Mouse (Mus musculus) lung, embryonic 14.5 days (tissue): ENCODE measurements around the gene Nrl. TPM values are rescaled to one million over a fixed set of nuclear protein-coding genes. Genes with fewer than 3 reads are reported as not detected.

Experiments used
- ATAC-seq: fragments of 200-750 bp; cut with Nextera tagmentation; 2 replicates; pipeline ENCODE4 v1.8.0; 2017; ENCODE audit warnings: mild to moderate bottlenecking, moderate TSS enrichment, moderate library complexity; ENCODE audit not compliant: insufficient read depth
- DNase-seq: peaks from one replicate; pipeline ENCODE4 v3.0.0-alpha.2; 2015
- H3K27ac ChIP-seq: fragments of 300-500 bp; sonication (generic); 2 replicates; pipeline ENCODE4 v1.5.1; 2014; ENCODE audit warnings: low read depth, mild to moderate bottlenecking, moderate library complexity
- H3K27me3 ChIP-seq: fragments of 300-500 bp; sonication (generic); 2 replicates; pipeline ENCODE4 v1.6.1; 2014; ENCODE audit warnings: low read length, control low read depth; ENCODE audit not compliant: insufficient read depth
- H3K36me3 ChIP-seq: fragments of 300-500 bp; sonication (generic); 2 replicates; pipeline ENCODE4 v1.6.1; 2014; ENCODE audit warnings: control low read depth; ENCODE audit not compliant: insufficient read depth
- H3K4me1 ChIP-seq: fragments of 300-500 bp; sonication (generic); 2 replicates; pipeline ENCODE4 v1.6.1; 2014; ENCODE audit warnings: antibody characterized with exemption, control low read depth; ENCODE audit not compliant: insufficient read depth
- H3K4me2 ChIP-seq: fragments of 300-500 bp; sonication (generic); 2 replicates; pipeline ENCODE4 v1.6.1; 2014; ENCODE audit warnings: mild to moderate bottlenecking
- H3K4me3 ChIP-seq: fragments of 300-500 bp; sonication (generic); 2 replicates; pipeline ENCODE4 v1.5.1; 2014; ENCODE audit warnings: low read depth, low read length
- H3K9ac ChIP-seq: fragments of 300-500 bp; sonication (generic); 2 replicates; pipeline ENCODE4 v1.6.1; 2014
- H3K9me3 ChIP-seq: fragments of 300-500 bp; sonication (generic); 2 replicates; pipeline ENCODE4 v1.6.1; 2016; ENCODE audit warnings: low read depth, low read length, control low read depth
- CTCF ChIP-seq: IDR thresholded peaks from 2 replicates; pipeline ENCODE4 v1.5.1; 2016; ENCODE audit warnings: antibody characterized with exemption, low read depth
- WGBS: fragments of 180-500 bp; shearing (Covaris S2); extraction: QIAGEN DNeasy Blood & Tissue Kit; methylation state at CpG from one replicate; pipeline ENCODE4 v1.1.7; 2014; 5-methylcytosine and 5-hydroxymethylcytosine counted together
- polyA plus RNA-seq: library from polyadenylated mRNA; unstranded; fragments of >200 nt; fragmentation: Nextera tagmentation; extraction: Ambion mirVana; gene quantifications from 2 replicates; pipeline ENCODE4 v1.2.1, GENCODE M21; 2014

The Nrl gene
- polyA plus RNA-seq, 1 experiment from 2014 or later = not detected

DNA sequence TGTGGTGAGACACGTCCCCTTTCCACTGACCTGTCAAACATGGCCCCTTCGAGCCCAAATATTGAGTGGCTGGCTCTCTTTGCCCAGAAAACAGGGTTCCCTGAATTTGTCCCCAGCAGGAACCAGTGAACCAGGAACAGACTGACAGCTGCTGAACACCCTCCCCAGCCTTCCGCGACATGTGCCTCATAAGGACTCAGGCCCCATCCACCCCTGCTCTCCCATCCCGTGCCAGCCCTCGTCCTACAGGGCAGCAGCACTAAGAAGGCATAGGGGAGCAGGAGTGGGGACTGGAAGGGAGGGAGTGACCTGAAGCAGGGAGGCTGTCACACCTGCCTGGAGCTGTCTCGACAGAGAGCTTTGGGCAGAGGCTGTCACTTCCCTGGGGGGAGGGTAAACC lies 17.0 kb downstream of the Nrl start:
- Histone ChIP-seq H3K36me3 (no peaks in the 10 kb centered on the region), H3K9me3 (no peaks in the 10 kb centered on the region), H3K27ac (no peak overlapping the region), H3K27me3 (no peaks in the 10 kb centered on the region; the same call in 1 of the 2 replicates), H3K4me2 (no peak overlapping the region), H3K4me3 (no peak overlapping the region), H3K4me1 (no peaks in the 10 kb centered on the region), H3K9ac (no peak overlapping the region)
- 47% methylated on average over 7 of the region's 7 CpGs for WGBS
- no peak for ATAC-seq
- DNase-seq = no peak
- TF ChIP-seq CTCF = no peak

- Histone ChIP-seq H3K9me3 (no peaks in the 10 kb centered on the region), H3K36me3 (no peaks in the 10 kb centered on the region), H3K4me2 (no peak overlapping the region), H3K27ac (no peak overlapping the region), H3K27me3 (no peaks in the 10 kb centered on the region), H3K9ac (no peak overlapping the region), H3K4me1 (no peaks in the 10 kb centered on the region), H3K4me3 (no peak overlapping the region)
- DNase-seq (no peak), ATAC-seq (no peak)
- no peak for TF ChIP-seq CTCF
- WGBS = 83% methylated on average over 9 of the region's 9 CpGs
Observed at GRCm38 (mm10) chr14:55505612-55506011, 19.2 kb downstream of the Nrl start.

GRCm38 (mm10) chr14:55497449-55497821 lies 27.3 kb downstream of the Nrl start:
- ATAC-seq = peak; percentile 67
- WGBS = 21% methylated on average over 6 of the region's 6 CpGs
- no peaks in the 10 kb centered on the region for H3K27me3 ChIP-seq

DNA sequence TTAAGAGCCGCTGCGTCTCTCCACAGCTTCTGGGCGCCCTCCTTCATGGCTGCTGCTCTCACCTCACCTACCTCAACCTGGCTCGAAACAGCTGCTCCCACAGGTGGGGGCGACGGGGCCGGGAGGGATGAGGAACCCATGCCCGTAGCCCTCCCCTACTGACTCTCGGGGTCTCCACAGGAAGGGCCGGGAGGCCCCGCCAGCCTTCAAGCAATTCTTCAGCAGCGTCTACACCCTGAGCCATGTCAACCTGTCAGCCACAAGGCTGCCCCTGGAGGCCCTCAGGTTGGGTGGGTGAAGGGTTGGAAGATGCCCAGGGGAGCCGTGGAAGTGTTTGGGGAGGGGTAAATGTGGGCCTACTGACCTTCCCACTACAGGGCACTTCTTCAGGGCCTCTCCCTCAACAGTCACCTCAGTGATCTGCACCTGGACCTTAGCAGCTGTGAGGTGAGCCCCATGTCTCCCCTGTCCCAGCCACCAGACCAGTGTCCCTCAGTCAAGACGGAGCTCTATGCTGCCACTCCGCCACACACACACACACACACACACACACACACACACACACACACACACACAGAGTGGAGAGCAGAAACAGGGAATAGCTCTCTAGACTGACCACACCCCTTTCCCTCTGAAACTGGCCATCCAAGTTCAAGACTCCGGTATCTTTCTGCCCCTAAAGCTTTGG lies 27.9 kb downstream of the Nrl start:
- Histone ChIP-seq H3K9ac (no peak overlapping the region), H3K4me3 (no peak overlapping the region), H3K36me3 (no peaks in the 10 kb centered on the region), H3K4me2 (no peak overlapping the region), H3K4me1 (peaks cover under 1% of the 10 kb centered on the region; the same call in 1 of the 2 replicates), H3K27me3 (no peaks in the 10 kb centered on the region), H3K27ac (no peak overlapping the region), H3K9me3 (no peaks in the 10 kb centered on the region)
- DNase-seq = no peak
- peak; percentile 43 for ATAC-seq
- no peak for TF ChIP-seq CTCF
- WGBS = 54% methylated on average over 16 of the region's 16 CpGs

More at GRCm38 (mm10) chr14:55497449-55497821, 27.3 kb downstream of the Nrl start:
- H3K4me2 ChIP-seq = no peak overlapping the region
- no peaks in the 10 kb centered on the region for H3K9me3 ChIP-seq
- no peak overlapping the region for H3K27ac ChIP-seq
- H3K4me1 ChIP-seq = no peaks in the 10 kb centered on the region
- TF ChIP-seq CTCF = peak; percentile 99
- H3K4me3 ChIP-seq = no peak overlapping the region
- peak; percentile 94 for DNase-seq
- H3K36me3 ChIP-seq = no peaks in the 10 kb centered on the region
- no peak overlapping the region for H3K9ac ChIP-seq

DNA sequence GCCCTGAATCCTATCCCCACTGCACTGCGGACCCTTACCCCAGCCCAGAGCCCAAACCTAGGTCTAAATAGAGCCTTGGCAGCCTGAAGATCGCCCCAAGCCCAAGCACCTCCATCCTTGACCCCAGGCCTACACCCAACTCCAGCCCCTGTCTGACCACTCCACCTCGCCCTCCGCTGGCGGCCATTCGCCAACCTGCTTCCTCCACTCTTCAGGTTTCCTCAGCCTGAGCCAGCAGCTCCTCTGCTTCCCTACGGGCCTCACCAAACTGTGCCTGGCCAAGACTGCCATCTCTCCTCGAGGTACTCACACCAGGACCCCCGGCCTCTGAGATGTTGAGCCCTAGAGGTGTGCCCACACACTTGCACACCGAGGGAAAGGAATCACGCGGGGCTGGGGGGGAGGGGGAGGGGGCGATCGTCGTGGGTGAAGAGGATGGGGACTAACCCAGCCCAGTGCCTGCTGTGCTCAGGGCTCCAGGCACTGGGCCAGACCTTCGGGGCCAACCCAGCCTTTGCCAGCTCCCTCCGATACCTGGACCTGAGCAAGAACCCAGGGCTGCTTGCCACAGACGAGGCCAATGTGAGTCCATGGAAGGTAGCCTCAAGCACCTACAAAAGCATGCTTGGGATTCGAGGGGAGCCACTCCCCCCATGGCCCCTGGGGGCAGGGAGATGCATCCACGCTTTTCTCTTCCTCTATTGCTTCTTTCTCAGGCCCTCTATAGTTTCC lies 29.1 kb downstream of the Nrl start:
- Histone ChIP-seq H3K36me3 (no peaks in the 10 kb centered on the region), H3K27ac (no peak overlapping the region), H3K4me1 (peaks cover 4% of the 10 kb centered on the region; the same call in 1 of the 2 replicates), H3K4me3 (no peak overlapping the region), H3K9me3 (no peaks in the 10 kb centered on the region), H3K4me2 (no peak overlapping the region), H3K27me3 (no peaks in the 10 kb centered on the region), H3K9ac (no peak overlapping the region)
- TF ChIP-seq CTCF = no peak
- 69% methylated on average over 16 of the region's 20 CpGs for WGBS
- no peak for DNase-seq
- ATAC-seq = no peak

DNA sequence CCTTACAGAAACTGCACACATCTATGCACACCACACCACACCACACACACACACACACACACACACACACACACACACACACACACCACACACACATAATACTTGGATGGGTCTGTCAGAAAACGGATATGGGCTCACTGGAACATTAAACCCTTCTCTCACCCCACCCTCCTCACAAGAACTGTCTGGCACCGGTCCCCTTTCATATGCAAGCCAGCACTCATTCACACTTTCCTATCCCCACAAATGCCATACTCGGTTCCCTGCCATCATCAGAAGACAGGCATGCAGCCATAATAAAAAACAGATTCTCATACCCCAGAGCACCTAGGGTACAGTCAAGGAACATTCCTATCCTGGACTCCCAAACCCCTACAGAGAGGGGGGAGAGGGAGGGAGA lies 32.7 kb downstream of the Nrl start:
- no peak for TF ChIP-seq CTCF

DNA sequence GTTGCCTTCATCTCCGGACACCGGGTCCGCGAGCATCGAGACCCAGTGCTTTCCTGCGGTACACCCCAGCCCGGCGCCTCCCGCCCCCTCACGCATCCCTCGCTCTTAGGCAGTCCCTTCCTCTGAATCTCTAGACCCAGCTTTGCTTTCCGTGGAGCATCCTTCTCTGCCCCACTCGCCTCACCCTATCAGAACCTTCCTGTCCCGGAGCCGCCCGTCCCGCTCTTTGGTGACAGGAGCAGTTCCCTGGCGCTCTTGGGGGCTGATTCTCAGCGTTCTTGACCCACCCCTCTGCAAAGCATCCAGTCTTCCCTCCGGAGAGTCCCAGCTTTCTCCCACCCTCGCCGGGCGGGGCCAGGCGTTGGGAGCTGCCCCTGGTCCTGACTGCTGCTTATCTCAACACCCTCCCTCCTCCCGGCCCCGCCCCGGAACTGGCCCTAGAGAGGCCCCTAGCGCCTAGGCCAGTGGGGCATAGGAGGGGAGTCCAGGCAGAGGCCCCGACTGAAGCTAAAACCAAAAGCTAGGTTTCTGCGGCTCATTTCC lies 33.4 kb downstream of the Nrl start:
- H3K4me1 ChIP-seq = peaks cover 4% of the 10 kb centered on the region; the same call in 1 of the 2 replicates
- WGBS = under 1% methylated on average over 30 of the region's 30 CpGs
- peak overlapping the region; percentile 53 for H3K9ac ChIP-seq
- TF ChIP-seq CTCF = no peak
- DNase-seq = peak; percentile 81
- no peaks in the 10 kb centered on the region for H3K27me3 ChIP-seq
- peaks cover 11% of the 10 kb centered on the region; the same call in 1 of the 2 replicates for H3K36me3 ChIP-seq
- H3K4me2 ChIP-seq = peak overlapping the region; percentile 99
- H3K27ac ChIP-seq = peak overlapping the region; percentile 46; the same call in 1 of the 2 replicates
- no peaks in the 10 kb centered on the region for H3K9me3 ChIP-seq
- ATAC-seq = peak; percentile 82
- peak overlapping the region; percentile 66 for H3K4me3 ChIP-seq

More for the DNA sequence above, 32.7 kb downstream of the Nrl start:
- DNase-seq (no peak), ATAC-seq (no peak)
- peaks cover 4% of the 10 kb centered on the region; the same call in 1 of the 2 replicates for H3K4me1 ChIP-seq
- H3K27ac ChIP-seq = no peak overlapping the region
- peaks cover 9% of the 10 kb centered on the region; the same call in 1 of the 2 replicates for H3K36me3 ChIP-seq
- H3K4me3 ChIP-seq = no peak overlapping the region
- 26% methylated on average over 3 of the region's 3 CpGs for WGBS
- no peaks in the 10 kb centered on the region for H3K9me3 ChIP-seq
- H3K9ac ChIP-seq = no peak overlapping the region
- peak overlapping the region; percentile 99; the same call in 1 of the 2 replicates for H3K4me2 ChIP-seq
- H3K27me3 ChIP-seq = no peaks in the 10 kb centered on the region
